Mouse (Mus musculus) layer of hippocampus, postnatal 36 days (tissue): ENCODE data around the gene Shh. TPM values are rescaled to one million over a fixed set of nuclear protein-coding genes. Genes with fewer than 3 reads are reported as not detected.

Experiments
- total RNA-seq, 2 experiments: library from RNA; stranded (reverse); gene quantifications; 2 replicates each; pipeline ENCODE4 v1.2.3; 2021

Shh gene
- total RNA-seq, 2 experiments from 2014 or later, result 1.1 to 1.7 TPM

Other genes with a start within 250 kb of the Shh start
- gene Cnpy1, start 221.4 kb downstream of the Shh start, total RNA-seq, result under 1 TPM; 0.32 to 0.94 TPM
- 10 to 100 TPM; 67.4 to 74.1 TPM for gene Rbm33, start 150.1 kb downstream of the Shh start, total RNA-seq